ENCODE assay signal across 16 mouse cellular contexts in the genomic region with DNA sequence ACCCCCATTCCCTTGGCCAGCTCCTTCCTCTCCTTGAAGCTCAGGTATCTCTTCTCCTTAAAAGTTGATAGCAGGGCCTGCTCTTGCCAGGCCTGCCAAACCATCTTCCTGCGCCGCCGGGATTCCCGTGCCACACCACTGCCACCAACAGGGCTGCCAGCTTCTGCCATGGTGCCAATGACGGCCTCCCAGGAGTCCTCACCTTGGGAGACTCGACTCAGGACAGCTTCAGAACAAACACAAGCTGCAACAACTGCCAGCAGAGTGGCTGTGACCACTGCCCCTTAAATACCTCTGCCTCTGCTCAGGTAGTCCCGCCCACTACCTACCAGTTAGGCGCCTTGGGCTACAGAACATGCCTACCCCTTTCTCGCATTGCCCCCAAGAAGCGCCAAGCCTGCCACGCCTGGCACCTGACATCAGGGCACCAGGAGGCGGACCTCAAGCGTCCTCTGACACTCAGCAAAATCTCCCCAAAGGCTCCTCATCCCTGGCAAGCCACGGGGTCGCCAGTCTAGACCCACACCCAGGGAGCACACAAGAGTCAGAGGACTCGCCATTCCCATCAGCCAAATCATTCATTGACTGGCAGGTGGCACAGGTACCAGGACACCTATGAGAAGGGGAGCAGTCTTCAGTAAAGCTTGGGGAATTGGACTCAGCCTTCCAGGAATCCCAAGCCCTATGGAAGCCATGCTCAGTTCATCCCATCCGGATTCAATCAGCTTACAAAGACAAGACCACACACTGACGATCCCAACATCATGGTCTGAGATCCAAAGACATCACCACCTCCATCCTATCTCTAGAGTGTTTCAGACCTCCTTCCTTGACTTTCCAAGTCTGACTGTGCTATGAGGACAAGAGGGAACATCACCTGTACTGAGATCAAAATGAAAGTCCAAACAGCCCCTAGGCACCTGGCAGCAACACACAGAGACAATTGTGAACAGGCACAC. TPM values are rescaled to one million over a fixed set of nuclear protein-coding genes. Genes with fewer than 3 reads are reported as not detected.
DNase-seq lines count a peak whose midpoint lies in the region.
"Had no signal": no experiment of that assay in that cellular context is flagged by ENCODE, and none has a peak within 500 bp of the region (broad histone marks: within the 10 kb centered on the region; RNA-seq: fewer than 3 reads in every experiment).

A gene (minus strand): TSS at position 104 of the 959 bp plus-strand sequence.

- peak; percentile 24 for DNase-seq in adipocyte (ENCODE audit: low spot score)
- peak; percentile 44 for DNase-seq in embryo, embryonic 10 days (ENCODE audit: low spot score)
- DNase-seq in gastrocnemius, postnatal 4 days (ENCODE audit: low spot score in 2 of 2), result peak; percentile 75 to 79
- DNase-seq in kidney, postnatal 4 days, result peak; percentile 37 to 45
- peak; percentile 59 to 70 for DNase-seq in lung, postnatal 4 days
- DNase-seq in spleen, adult 18-20 months, result peak; percentile 38 to 54
- peak; percentile 72 for DNase-seq in urinary bladder, adult 2 months (ENCODE audit: low spot score)

RNA-seq across cellular contexts. Expression of the gene that starts here (rescaled TPM):
- total RNA-seq in gastrocnemius, postnatal 4 days (2021), result not detected
- polyA plus RNA-seq in urinary bladder, adult 2 months (2012; rRNA removed), result not detected in 2 replicates
- total RNA-seq: forebrain, postnatal 0 days; monocyte, adult 5-6 weeks had no signal
- polyA plus RNA-seq: erythroblast, embryonic 14.5 days; forebrain, postnatal 0 days; heart, embryonic 16.5 days; hindbrain, embryonic 14.5 days; limb, embryonic 14.5 days; lung, embryonic 14.5 days; neural tube, embryonic 14.5 days; stomach, embryonic 14.5 days had no signal

Comparison
In these comparisons a context has a peak if more than half of its experiments do, and no peak if none do; other contexts are left out.
1. Peak in every context shown above with its lines: DNase-seq.
2. Peak in DNase-seq in gastrocnemius, postnatal 4 days; RNA of the gene not detected or under 1 TPM.
3. Peak in DNase-seq in urinary bladder, adult 2 months; RNA of the gene not detected or under 1 TPM.
4. DNase-seq: peak in every context shown above with its lines; median percentile 77 in gastrocnemius, postnatal 4 days; 72 in urinary bladder, adult 2 months; 64 in lung, postnatal 4 days; 46 in spleen, adult 18-20 months; 44 in embryo, embryonic 10 days; 41 in kidney, postnatal 4 days; 24 in adipocyte.